Mouse (Mus musculus) limb, embryonic 14.5 days (tissue): ENCODE data around the gene Zpr1. TPM values are rescaled to one million over a fixed set of nuclear protein-coding genes. Genes with fewer than 3 reads are reported as not detected.

Source experiments
- ATAC-seq: fragments of 200-750 bp; cut with Nextera tagmentation; 2 replicates; pipeline ENCODE4 v1.8.0; 2017; ENCODE audit warnings: low read depth, moderate number of reproducible peaks, moderate TSS enrichment; ENCODE audit not compliant: low FRiP score
- DNase-seq: peaks from one replicate; pipeline ENCODE4 v3.0.0-alpha.2; 2015; ENCODE audit warnings: low spot score
- H3K27ac ChIP-seq: fragments of 300-500 bp; sonication (generic); replicated peaks from 2 replicates; pipeline ENCODE4 v1.5.1; 2014; ENCODE audit warnings: low read depth, mild to moderate bottlenecking, low read length, moderate library complexity, mixed read lengths
- H3K27me3 ChIP-seq: fragments of 300-500 bp; sonication (generic); 2 replicates; pipeline ENCODE4 v1.6.1; 2014; ENCODE audit warnings: low read length, mixed read lengths; ENCODE audit not compliant: control insufficient read depth, insufficient read depth
- H3K36me3 ChIP-seq: fragments of 300-500 bp; sonication (generic); 2 replicates; pipeline ENCODE4 v1.6.1; 2014; ENCODE audit warnings: mild to moderate bottlenecking, low read length, moderate library complexity, mixed read lengths; ENCODE audit not compliant: control insufficient read depth, insufficient read depth
- H3K4me1 ChIP-seq: fragments of 300-500 bp; sonication (generic); 2 replicates; pipeline ENCODE4 v1.6.1; 2014; ENCODE audit warnings: antibody characterized with exemption, low read length, mixed read lengths; ENCODE audit not compliant: control insufficient read depth, insufficient read depth
- H3K4me2 ChIP-seq: fragments of 300-500 bp; sonication (generic); replicated peaks from 2 replicates; pipeline ENCODE4 v1.6.1; 2014; ENCODE audit warnings: low read depth, mild to moderate bottlenecking, low read length, moderate library complexity; ENCODE audit not compliant: severe bottlenecking
- H3K4me3 ChIP-seq: fragments of 300-500 bp; sonication (generic); replicated peaks from 2 replicates; pipeline ENCODE4 v1.5.1; 2014; ENCODE audit warnings: low read length
- H3K9ac ChIP-seq: fragments of 300-500 bp; sonication (generic); 2 replicates; pipeline ENCODE4 v1.6.1; 2014; ENCODE audit warnings: mild to moderate bottlenecking, low read depth, low read length, moderate library complexity; ENCODE audit not compliant: severe bottlenecking
- H3K9me3 ChIP-seq: fragments of 300-500 bp; sonication (generic); 2 replicates; pipeline ENCODE4 v1.6.1; 2016; ENCODE audit warnings: low read length; ENCODE audit not compliant: control insufficient read depth
- POLR2A ChIP-seq: fragments of 200-500 bp; IDR thresholded peaks from 2 replicates; pipeline ENCODE4 v1.8.0; 2012; ENCODE audit warnings: inconsistent platforms, mild to moderate bottlenecking, moderate library complexity, borderline replicate concordance; ENCODE audit not compliant: insufficient read depth, insufficient read length; ENCODE audit errors: extremely low read depth
- WGBS: fragments of 180-500 bp; shearing (Covaris S2); extraction: QIAGEN DNeasy Blood & Tissue Kit; methylation state at CpG from one replicate; pipeline ENCODE4 v1.1.7; 2014; 5-methylcytosine and 5-hydroxymethylcytosine counted together
- polyA plus RNA-seq, 2 experiments: library from polyadenylated mRNA; depleted of rRNA in 1 of 2; stranded (reverse) in 1 of 2; unstranded in 1 of 2; fragments of >200 nt; fragmentation: Nextera tagmentation in 1 of 2; extraction: Ambion mirVana in 1 of 2; gene quantifications; 2 replicates each; pipeline versions ENCODE4 v1.2.1 to v1.2.3; 2012 to 2014

Gene Zpr1
- polyA plus RNA-seq, 2 experiments = 38.7 to 54.2 TPM

- ATAC-seq (no peak), DNase-seq (no peak)
- WGBS = 91% methylated on average over 2 of the region's 2 CpGs
- H3K27me3 ChIP-seq = no peaks in the 10 kb centered on the region
- no peaks in the 10 kb centered on the region for H3K36me3 ChIP-seq
- H3K4me1 ChIP-seq = 0 out of 2 replicates have a peak, but pooled peaks cover 3% of the 10 kb centered on the region
- H3K9me3 ChIP-seq = no peaks in the 10 kb centered on the region
- H3K4me2 ChIP-seq = no peak overlapping the region
- H3K4me3 ChIP-seq = no peak overlapping the region
- no peak overlapping the region for H3K9ac ChIP-seq
- no peak for TF ChIP-seq POLR2A
- no peak overlapping the region for H3K27ac ChIP-seq
These were observed 47.6 kb downstream of the Zpr1 start for GRCm38 (mm10) chr9:46320461-46320860.

- DNase-seq (no peak), ATAC-seq (no peak)
- Histone ChIP-seq H3K36me3 (no peaks in the 10 kb centered on the region), H3K27ac (no peak overlapping the region), H3K9ac (no peak overlapping the region), H3K4me3 (no peak overlapping the region), H3K9me3 (no peaks in the 10 kb centered on the region), H3K4me2 (no peak overlapping the region), H3K4me1 (peaks cover 12% of the 10 kb centered on the region), H3K27me3 (no peaks in the 10 kb centered on the region)
- WGBS = 92% methylated on average over 11 of the region's 11 CpGs
- no peak for TF ChIP-seq POLR2A
These were observed 54.0 kb downstream of the Zpr1 start for GRCm38 (mm10) chr9:46326694-46327405.

GRCm38 (mm10) chr9:46327706-46328571 lies 55.1 kb downstream of the Zpr1 start:
- H3K4me2 ChIP-seq = peak overlapping the region; percentile 63
- peak overlapping the region; percentile 36; the same call in 1 of the 2 replicates for H3K4me3 ChIP-seq
- no peaks in the 10 kb centered on the region for H3K9me3 ChIP-seq
- H3K27ac ChIP-seq = no peak overlapping the region
- peaks cover 12% of the 10 kb centered on the region for H3K4me1 ChIP-seq
- 59% methylated on average over 25 of the region's 25 CpGs for WGBS
- no peak for ATAC-seq
- H3K9ac ChIP-seq = peak overlapping the region; percentile 61
- no peak for TF ChIP-seq POLR2A
- no peaks in the 10 kb centered on the region for H3K36me3 ChIP-seq
- no peaks in the 10 kb centered on the region for H3K27me3 ChIP-seq
- DNase-seq = no peak

- ATAC-seq = peak; percentile 60
- Histone ChIP-seq H3K27me3 (no peaks in the 10 kb centered on the region), H3K4me3 (peak overlapping the region; percentile 36), H3K4me1 (peaks cover 12% of the 10 kb centered on the region), H3K4me2 (peak overlapping the region; percentile 63), H3K9ac (peak overlapping the region; percentile 61), H3K9me3 (no peaks in the 10 kb centered on the region), H3K36me3 (no peaks in the 10 kb centered on the region), H3K27ac (peak overlapping the region; percentile 35; the same call in 1 of the 2 replicates)
- no peak for TF ChIP-seq POLR2A
- DNase-seq = peak; percentile 52
- WGBS = 4% methylated on average over 30 of the region's 30 CpGs
These were observed 55.8 kb downstream of the Zpr1 start for GRCm38 (mm10) chr9:46328572-46329249.

- no peak for TF ChIP-seq POLR2A
- Histone ChIP-seq H3K27me3 (no peaks in the 10 kb centered on the region), H3K4me1 (peaks cover 12% of the 10 kb centered on the region), H3K9me3 (no peaks in the 10 kb centered on the region), H3K9ac (peak overlapping the region; percentile 61), H3K4me3 (peak overlapping the region; percentile 36), H3K4me2 (peak overlapping the region; percentile 63), H3K36me3 (no peaks in the 10 kb centered on the region), H3K27ac (peak overlapping the region; percentile 35; the same call in 1 of the 2 replicates)
- peak; percentile 72 for ATAC-seq
- 5% methylated on average over 19 of the region's 19 CpGs for WGBS
- peak; percentile 19 for DNase-seq
These were observed 56.4 kb downstream of the Zpr1 start for GRCm38 (mm10) chr9:46329250-46329648.
